Mouse (Mus musculus) layer of hippocampus, postnatal 36 days (tissue): Measurements from ENCODE around the gene Tnp2. TPM values are rescaled to one million over a fixed set of nuclear protein-coding genes. Genes with fewer than 3 reads are reported as not detected.
A peak's percentile ranks its signal among the peaks of the same experiment; 100 is the strongest.

Source experiments
- DNase-seq, 2 experiments: peaks; one replicate each; pipeline ENCODE4 v3.0.0; 2022
- total RNA-seq, 2 experiments: library from RNA; stranded (reverse); gene quantifications; 2 replicates each; pipeline ENCODE4 v1.2.3; 2021

Gene Tnp2
- total RNA-seq, 2 experiments from 2014 or later = not detected

DNA sequence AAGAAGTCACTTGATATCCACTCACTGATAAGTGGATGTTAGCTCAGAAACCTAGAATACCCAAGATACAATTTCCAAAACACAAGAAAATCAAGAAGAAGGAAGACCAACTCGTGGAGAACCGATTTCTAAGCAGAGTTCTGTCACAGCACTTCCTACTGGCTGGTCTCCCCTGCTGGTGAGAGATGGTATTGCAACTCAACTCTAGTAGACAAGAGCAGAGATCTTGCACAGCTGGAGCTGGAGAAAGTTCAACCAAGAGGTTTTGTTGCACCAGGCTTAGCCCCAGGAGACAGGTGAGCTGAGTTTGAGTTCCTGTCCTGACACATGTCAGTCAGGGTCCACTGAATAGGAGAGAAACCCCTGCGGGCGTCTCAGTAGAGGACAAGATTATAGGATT lies 21.3 kb downstream of the Tnp2 start:
- peak in 1 of 2 experiments; percentile 30 for DNase-seq

- no peak for DNase-seq
These were observed 24.1 kb downstream of the Tnp2 start for GRCm38 (mm10) chr16:10764323-10764722.

DNA sequence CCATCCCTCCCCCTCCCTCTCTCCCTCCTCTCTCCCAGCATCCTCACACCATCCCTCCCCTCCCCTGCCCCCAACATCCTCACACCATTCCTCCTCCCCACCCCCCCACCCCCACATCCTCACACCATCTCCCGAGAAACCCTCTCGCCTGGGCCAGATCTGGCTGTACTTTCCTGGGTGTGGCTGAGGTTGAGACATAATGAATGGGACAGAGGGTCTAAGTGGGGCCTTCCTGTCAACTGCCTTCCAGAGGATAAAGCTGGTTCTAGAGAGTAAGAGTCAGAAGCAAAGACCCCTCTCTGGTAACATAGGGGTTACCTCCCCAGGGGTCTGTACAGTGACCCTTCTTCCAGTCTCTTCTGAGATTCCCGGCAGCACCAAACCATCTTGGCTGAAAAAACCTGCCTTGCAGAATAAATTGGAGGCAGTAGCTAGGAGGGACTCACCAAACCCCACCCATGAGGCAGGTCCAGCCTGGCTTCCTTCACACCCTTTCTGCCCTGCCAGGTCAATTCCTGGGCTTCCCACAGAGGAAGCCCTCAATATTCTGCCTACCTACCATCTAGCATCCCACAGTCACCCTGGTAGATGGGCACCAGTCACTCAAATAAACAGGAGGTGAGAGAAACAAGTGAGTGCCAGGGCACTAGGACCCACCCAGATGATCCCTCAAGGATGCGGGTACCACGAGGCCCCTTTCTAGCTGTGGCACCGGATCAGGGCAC lies 24.8 kb downstream of the Tnp2 start:
- DNase-seq = no peak

GRCm38 (mm10) chr16:10762569-10763180 lies 25.8 kb downstream of the Tnp2 start:
- no peak for DNase-seq

- DNase-seq = no peak
These were observed 27.3 kb downstream of the Tnp2 start for GRCm38 (mm10) chr16:10761182-10761581.

GRCm38 (mm10) chr16:10756168-10756567 lies 32.3 kb downstream of the Tnp2 start:
- no peak for DNase-seq

DNA sequence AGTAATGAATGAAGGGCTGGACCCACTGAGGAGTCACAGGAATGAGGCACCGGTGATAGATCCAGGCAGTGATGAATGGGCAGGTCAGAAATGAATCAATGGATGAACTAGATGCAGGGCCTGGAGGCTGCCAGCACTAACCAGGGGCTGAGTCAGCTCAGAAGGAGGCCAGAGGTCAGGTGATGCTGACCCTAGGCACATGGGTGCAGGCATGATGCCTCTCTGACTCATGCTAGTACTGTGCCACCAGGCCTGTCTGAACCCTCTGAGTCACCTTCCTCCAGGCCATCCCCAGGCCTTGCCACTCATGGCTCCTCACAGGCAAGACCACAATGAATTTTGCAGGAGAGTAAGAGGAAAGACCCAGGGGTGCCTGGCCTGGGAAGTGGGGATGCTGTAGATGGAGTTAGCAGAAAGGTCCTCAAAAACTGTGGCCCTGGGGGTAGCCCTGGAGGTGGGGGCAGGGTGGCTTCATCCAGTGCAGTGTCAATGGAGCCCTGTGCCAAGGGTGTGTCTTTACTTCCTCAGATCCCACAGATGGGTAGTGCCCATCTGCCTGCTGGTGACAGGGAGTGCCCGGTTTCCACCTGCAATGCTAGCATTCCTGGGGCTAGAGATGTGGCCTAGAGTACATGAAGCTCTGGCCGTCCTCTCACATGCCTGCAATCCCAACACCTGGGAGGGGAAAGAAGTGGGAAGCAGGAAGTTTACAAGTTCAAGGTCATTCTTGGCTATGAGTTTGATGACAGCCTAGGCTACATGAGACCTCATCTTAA lies 33.8 kb downstream of the Tnp2 start:
- DNase-seq = no peak

DNA sequence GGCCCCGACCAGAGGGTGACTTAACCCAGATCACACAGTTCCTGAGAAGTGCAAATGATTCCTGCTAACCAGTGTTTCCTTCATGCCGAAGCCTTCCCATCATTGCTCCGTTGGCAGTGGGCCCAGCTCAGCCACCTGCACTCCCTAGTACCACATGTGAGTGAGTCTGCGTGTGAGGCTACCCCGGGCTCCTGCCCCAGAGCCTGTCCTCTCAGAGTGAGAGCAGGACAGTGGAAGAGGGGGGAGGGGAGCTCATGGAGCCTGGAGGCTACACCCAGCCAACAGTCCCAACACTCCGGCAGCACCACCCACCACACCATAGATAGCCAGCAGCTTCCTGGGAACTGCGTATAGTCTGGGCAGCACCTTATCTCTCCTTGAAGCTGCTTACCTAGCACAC lies 38.6 kb downstream of the Tnp2 start:
- DNase-seq = peak; percentile 26 to 27

- no peak for DNase-seq
These were observed 39.2 kb downstream of the Tnp2 start for GRCm38 (mm10) chr16:10749226-10749625.

DNA sequence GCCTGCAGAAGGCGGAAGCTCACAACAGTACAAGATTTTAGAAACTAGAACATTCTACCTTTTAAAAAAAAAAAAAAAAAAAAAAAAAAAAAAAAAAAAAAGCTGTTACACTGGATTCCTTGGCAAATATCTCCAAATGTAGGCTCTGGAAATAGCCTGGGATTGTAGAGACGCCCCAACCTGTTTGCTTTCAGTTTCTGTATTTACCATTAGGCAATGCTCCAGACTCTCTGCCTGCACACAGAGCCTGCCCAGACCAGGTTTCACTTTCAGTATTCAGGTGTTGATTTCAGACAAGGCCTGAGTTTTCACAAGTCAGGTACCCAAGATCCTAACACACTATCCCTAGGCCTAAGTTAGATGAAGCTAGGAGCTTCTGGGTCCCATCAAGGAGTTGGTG lies 47.4 kb downstream of the Tnp2 start:
- no peak for DNase-seq

- no peak for DNase-seq
These were observed 48.5 kb downstream of the Tnp2 start for GRCm38 (mm10) chr16:10739854-10740398.

GRCm38 (mm10) chr16:10738866-10739265 lies 49.6 kb downstream of the Tnp2 start:
- DNase-seq = no peak

Other genes starting within 250 kb of the Tnp2 start
- gene Dexi, start 245.6 kb downstream of the Tnp2 start, total RNA-seq = 10 to 100 TPM; 65.8 to 66.8 TPM
- gene Clec16a, start 243.3 kb downstream of the Tnp2 start, total RNA-seq = 100 to 1,000 TPM in 1 of 2 experiments, 10 to 100 TPM in 1; 97.8 to 103 TPM
- under 1 TPM; 0.42 to 0.66 TPM for gene Socs1, start 3.1 kb downstream of the Tnp2 start, total RNA-seq
- gene Prm3, start 2.3 kb upstream of the Tnp2 start, total RNA-seq = not detected
- gene Prm2, start 7.5 kb upstream of the Tnp2 start, total RNA-seq = not detected
- gene Prm1, start 17.2 kb upstream of the Tnp2 start, total RNA-seq = not detected
- gene Gm11172, start 24.3 kb upstream of the Tnp2 start, total RNA-seq = not detected
- under 1 TPM; 0.20 to 0.28 TPM for gene Rmi2, start 46.4 kb upstream of the Tnp2 start, total RNA-seq